Mouse (Mus musculus): Measurements from ENCODE around the gene Gss. TPM values are rescaled to one million over a fixed set of nuclear protein-coding genes. Genes with fewer than 3 reads are reported as not detected.
A peak's percentile ranks its signal among the peaks of the same experiment; 100 is the strongest.

Gene Gss
- polyA plus RNA-seq, 1 experiment from 2014 or later, result 27.1 TPM

- no peak overlapping the region for H3K27ac ChIP-seq (replicated peaks; ENCODE audit: low read depth, low read length)
- H3K4me1 ChIP-seq (ENCODE audit: control insufficient read depth, insufficient read depth, low read length), result no peaks in the 10 kb centered on the region
- H3K4me3 ChIP-seq (ENCODE audit: low read depth, low read length), result no peak overlapping the region
- ATAC-seq (ENCODE audit: low read depth) (no peak), DNase-seq (ENCODE audit: low spot score) (no peak)
- no peaks in the 10 kb centered on the region for H3K36me3 ChIP-seq (ENCODE audit: control insufficient read depth, insufficient read depth, low read length)
- H3K9me3 ChIP-seq (ENCODE audit: control insufficient read depth, low read length), result no peaks in the 10 kb centered on the region
- no peak overlapping the region for H3K4me2 ChIP-seq (ENCODE audit: low read depth, low read length)
- H3K27me3 ChIP-seq (replicated peaks; ENCODE audit: control insufficient read depth, insufficient read depth, low read length), result no peaks in the 10 kb centered on the region
- H3K9ac ChIP-seq (ENCODE audit: low read depth, low read length), result no peak overlapping the region
Measured at GRCm38 (mm10) chr2:155536292-155536691, 56.3 kb downstream of the Gss start.

- Histone ChIP-seq H3K27ac (replicated peaks; ENCODE audit: low read depth, low read length) (no peak overlapping the region), H3K36me3 (ENCODE audit: control insufficient read depth, insufficient read depth, low read length) (no peaks in the 10 kb centered on the region), H3K4me3 (ENCODE audit: low read depth, low read length) (no peak overlapping the region), H3K27me3 (replicated peaks; ENCODE audit: control insufficient read depth, insufficient read depth, low read length) (no peaks in the 10 kb centered on the region), H3K4me1 (ENCODE audit: control insufficient read depth, insufficient read depth, low read length) (no peaks in the 10 kb centered on the region), H3K4me2 (ENCODE audit: low read depth, low read length) (no peak overlapping the region), H3K9me3 (ENCODE audit: control insufficient read depth, low read length) (no peaks in the 10 kb centered on the region), H3K9ac (ENCODE audit: low read depth, low read length) (no peak overlapping the region)
- no peak for ATAC-seq (ENCODE audit: low read depth)
- WGBS, result 79% methylated on average over 5 of the region's 5 CpGs
- no peak for DNase-seq (ENCODE audit: low spot score)
Measured at GRCm38 (mm10) chr2:155527367-155527766, 65.2 kb downstream of the Gss start.

- no peak for ATAC-seq (ENCODE audit: low read depth)
- WGBS, result 52% methylated on average over 1 of the region's 1 CpGs
- H3K36me3 ChIP-seq (ENCODE audit: control insufficient read depth, insufficient read depth, low read length), result no peaks in the 10 kb centered on the region
- H3K4me2 ChIP-seq (ENCODE audit: low read depth, low read length), result no peak overlapping the region
- H3K4me3 ChIP-seq (ENCODE audit: low read depth, low read length), result no peak overlapping the region
- no peak for DNase-seq (ENCODE audit: low spot score)
- H3K9me3 ChIP-seq (ENCODE audit: control insufficient read depth, low read length), result no peaks in the 10 kb centered on the region
- no peak overlapping the region for H3K27ac ChIP-seq (replicated peaks; ENCODE audit: low read depth, low read length)
- no peaks in the 10 kb centered on the region for H3K27me3 ChIP-seq (replicated peaks; ENCODE audit: control insufficient read depth, insufficient read depth, low read length)
- H3K4me1 ChIP-seq (ENCODE audit: control insufficient read depth, insufficient read depth, low read length), result no peaks in the 10 kb centered on the region
- no peak overlapping the region for H3K9ac ChIP-seq (ENCODE audit: low read depth, low read length)
Measured at GRCm38 (mm10) chr2:155524378-155524777, 68.2 kb downstream of the Gss start.

- WGBS, result 49% methylated on average over 5 of the region's 5 CpGs
- Histone ChIP-seq H3K9ac (ENCODE audit: low read depth, low read length) (no peak overlapping the region), H3K27me3 (replicated peaks; ENCODE audit: control insufficient read depth, insufficient read depth, low read length) (no peaks in the 10 kb centered on the region), H3K4me3 (ENCODE audit: low read depth, low read length) (no peak overlapping the region), H3K9me3 (ENCODE audit: control insufficient read depth, low read length) (no peaks in the 10 kb centered on the region), H3K36me3 (ENCODE audit: control insufficient read depth, insufficient read depth, low read length) (no peaks in the 10 kb centered on the region), H3K27ac (replicated peaks; ENCODE audit: low read depth, low read length) (no peak overlapping the region), H3K4me2 (ENCODE audit: low read depth, low read length) (no peak overlapping the region), H3K4me1 (ENCODE audit: control insufficient read depth, insufficient read depth, low read length) (no peaks in the 10 kb centered on the region)
- DNase-seq (ENCODE audit: low spot score) (no peak), ATAC-seq (ENCODE audit: low read depth) (no peak)
Measured at GRCm38 (mm10) chr2:155523706-155524105, 68.9 kb downstream of the Gss start.

- no peak for ATAC-seq (ENCODE audit: low read depth)
- Histone ChIP-seq H3K4me3 (ENCODE audit: low read depth, low read length) (peak overlapping the region; percentile 76), H3K4me2 (ENCODE audit: low read depth, low read length) (peak overlapping the region; percentile 94), H3K27me3 (replicated peaks; ENCODE audit: control insufficient read depth, insufficient read depth, low read length) (no peaks in the 10 kb centered on the region), H3K4me1 (ENCODE audit: control insufficient read depth, insufficient read depth, low read length) (peaks cover 5% of the 10 kb centered on the region; the same call in 1 of the 2 replicates), H3K27ac (replicated peaks; ENCODE audit: low read depth, low read length) (peak overlapping the region; percentile 52; the same call in 1 of the 2 replicates), H3K9me3 (ENCODE audit: control insufficient read depth, low read length) (no peaks in the 10 kb centered on the region), H3K9ac (ENCODE audit: low read depth, low read length) (peak overlapping the region; percentile 73), H3K36me3 (ENCODE audit: control insufficient read depth, insufficient read depth, low read length) (no peaks in the 10 kb centered on the region)
- DNase-seq (ENCODE audit: low spot score), result no peak
- 23% methylated on average over 18 of the region's 18 CpGs for WGBS
Measured at GRCm38 (mm10) chr2:155518531-155519270, 73.9 kb downstream of the Gss start.

GRCm38 (mm10) chr2:155517455-155518423 is 74.9 kb downstream of the Gss start, which contains the start of the genes Acss2 and Ggt7:
Acss2 (plus strand) TSS chr2:155517948.
Ggt7 (minus strand) TSS chr2:155518237.
- Histone ChIP-seq H3K9ac (ENCODE audit: low read depth, low read length) (peak within 1 kb of the TSS; percentile 73), H3K4me2 (ENCODE audit: low read depth, low read length) (peak within 1 kb of the TSS; percentile 94), H3K4me1 (ENCODE audit: control insufficient read depth, insufficient read depth, low read length) (peaks cover 5% of the 10 kb centered on the region; the same call in 1 of the 2 replicates), H3K9me3 (ENCODE audit: control insufficient read depth, low read length) (no peaks in the 10 kb centered on the region), H3K4me3 (ENCODE audit: low read depth, low read length) (peak within 1 kb of the TSS; percentile 76), H3K36me3 (ENCODE audit: control insufficient read depth, insufficient read depth, low read length) (no peaks in the 10 kb centered on the region), H3K27ac (replicated peaks; ENCODE audit: low read depth, low read length) (peak within 1 kb of the TSS; percentile 52; the same call in 1 of the 2 replicates), H3K27me3 (replicated peaks; ENCODE audit: control insufficient read depth, insufficient read depth, low read length) (no peaks in the 10 kb centered on the region)
- ATAC-seq (ENCODE audit: low read depth), result peak; percentile 98
- peak; percentile 98 for DNase-seq (ENCODE audit: low spot score)
- WGBS, result 6% methylated on average over 55 of the region's 70 CpGs

- 13% methylated on average over 1 of the region's 1 CpGs for WGBS
- DNase-seq (ENCODE audit: low spot score) (peak; percentile 46), ATAC-seq (ENCODE audit: low read depth) (no peak)
- Histone ChIP-seq H3K4me3 (ENCODE audit: low read depth, low read length) (no peak overlapping the region), H3K9ac (ENCODE audit: low read depth, low read length) (no peak overlapping the region), H3K4me2 (ENCODE audit: low read depth, low read length) (no peak overlapping the region), H3K9me3 (ENCODE audit: control insufficient read depth, low read length) (no peaks in the 10 kb centered on the region), H3K27me3 (replicated peaks; ENCODE audit: control insufficient read depth, insufficient read depth, low read length) (no peaks in the 10 kb centered on the region), H3K27ac (replicated peaks; ENCODE audit: low read depth, low read length) (no peak overlapping the region), H3K4me1 (ENCODE audit: control insufficient read depth, insufficient read depth, low read length) (peaks cover 5% of the 10 kb centered on the region; the same call in 1 of the 2 replicates), H3K36me3 (ENCODE audit: control insufficient read depth, insufficient read depth, low read length) (no peaks in the 10 kb centered on the region)
Measured at GRCm38 (mm10) chr2:155515941-155516340, 76.7 kb downstream of the Gss start.

GRCm38 (mm10) chr2:155514666-155515065 is 77.9 kb downstream of the Gss start:
- Histone ChIP-seq H3K27ac (replicated peaks; ENCODE audit: low read depth, low read length) (no peak overlapping the region), H3K4me1 (ENCODE audit: control insufficient read depth, insufficient read depth, low read length) (peaks cover 5% of the 10 kb centered on the region; the same call in 1 of the 2 replicates), H3K9me3 (ENCODE audit: control insufficient read depth, low read length) (no peaks in the 10 kb centered on the region), H3K27me3 (replicated peaks; ENCODE audit: control insufficient read depth, insufficient read depth, low read length) (no peaks in the 10 kb centered on the region), H3K36me3 (ENCODE audit: control insufficient read depth, insufficient read depth, low read length) (no peaks in the 10 kb centered on the region), H3K4me2 (ENCODE audit: low read depth, low read length) (peak overlapping the region; percentile 63), H3K9ac (ENCODE audit: low read depth, low read length) (peak overlapping the region; percentile 66), H3K4me3 (ENCODE audit: low read depth, low read length) (peak overlapping the region; percentile 45)
- DNase-seq (ENCODE audit: low spot score) (peak; percentile 68), ATAC-seq (ENCODE audit: low read depth) (peak; percentile 9; the same call in 1 of the 2 replicates)
- 0% methylated on average over 14 of the region's 23 CpGs for WGBS

All from embryonic facial prominence, embryonic 14.5 days (tissue).